Mouse (Mus musculus) heart, embryonic 14.5 days (tissue): Measurements from ENCODE around the gene Thap12. TPM values are rescaled to one million over a fixed set of nuclear protein-coding genes. Genes with fewer than 3 reads are reported as not detected.

Experiments
- ATAC-seq: fragments of 200-750 bp; cut with Nextera tagmentation; 2 replicates; pipeline ENCODE4 v1.8.0; 2017; ENCODE audit warnings: low read depth, moderate TSS enrichment; ENCODE audit not compliant: insufficient number of reproducible peaks, insufficient read depth, low FRiP score
- H3K27ac ChIP-seq, 2 experiments: fragments of 200-500 bp in 1 of 2; fragments of 300-500 bp in 1 of 2; sonication (generic) in 1 of 2; replicated peaks in 1 of 2; 2 replicates each; pipeline ENCODE4 v1.5.1; 2012 to 2014; ENCODE audit warnings: low read depth in 2 of 2, low read length in 2 of 2, control low read depth in 1 of 2, mild to moderate bottlenecking in 1 of 2, mixed read lengths in 1 of 2; ENCODE audit not compliant: control insufficient read depth in 1 of 2, insufficient read depth in 1 of 2
- H3K27me3 ChIP-seq: fragments of 300-500 bp; sonication (generic); 2 replicates; pipeline ENCODE4 v1.6.1; 2014; ENCODE audit warnings: mild to moderate bottlenecking, low read length, control low read depth; ENCODE audit not compliant: control insufficient read depth, insufficient read depth
- H3K36me3 ChIP-seq: fragments of 300-500 bp; sonication (generic); 2 replicates; pipeline ENCODE4 v1.6.1; 2014; ENCODE audit warnings: mild to moderate bottlenecking, control low read depth, low read length, mixed read lengths; ENCODE audit not compliant: control insufficient read depth, insufficient read depth
- H3K4me1 ChIP-seq, 2 experiments: fragments of 200-500 bp in 1 of 2; fragments of 300-500 bp in 1 of 2; sonication (generic) in 1 of 2; 2 replicates each; pipeline ENCODE4 v1.6.1; 2012 to 2014; ENCODE audit warnings: low read length in 2 of 2, control low read depth in 1 of 2, mixed read lengths in 1 of 2; ENCODE audit not compliant: control insufficient read depth in 2 of 2, insufficient read depth in 2 of 2
- H3K4me2 ChIP-seq: fragments of 300-500 bp; sonication (generic); 2 replicates; pipeline ENCODE4 v1.6.1; 2014; ENCODE audit warnings: mild to moderate bottlenecking, low read length
- H3K4me3 ChIP-seq, 2 experiments: fragments of 200-500 bp in 1 of 2; fragments of 300-500 bp in 1 of 2; sonication (generic) in 1 of 2; 2 replicates each; pipeline ENCODE4 v1.5.1; 2012 to 2014; ENCODE audit warnings: low read length in 2 of 2, mild to moderate bottlenecking in 2 of 2, control low read depth in 1 of 2, low read depth in 1 of 2, moderate library complexity in 1 of 2; ENCODE audit not compliant: control insufficient read depth in 1 of 2, insufficient read depth in 1 of 2
- H3K9ac ChIP-seq: fragments of 300-500 bp; sonication (generic); 2 replicates; pipeline ENCODE4 v1.6.1; 2014; ENCODE audit warnings: mild to moderate bottlenecking, low read length
- H3K9me3 ChIP-seq: fragments of 300-500 bp; sonication (generic); 2 replicates; pipeline ENCODE4 v1.6.1; 2016; ENCODE audit warnings: low read length, control low read depth; ENCODE audit not compliant: control insufficient read depth
- WGBS: fragments of 180-500 bp; shearing (Covaris S2); extraction: QIAGEN DNeasy Blood & Tissue Kit; methylation state at CpG from one replicate; pipeline ENCODE4 v1.1.7; 2014; 5-methylcytosine and 5-hydroxymethylcytosine counted together
- polyA plus RNA-seq: library from polyadenylated mRNA; unstranded; fragments of >200 nt; fragmentation: Nextera tagmentation; extraction: Ambion mirVana; gene quantifications from 2 replicates; pipeline ENCODE4 v1.2.1, GENCODE M21; 2014

Gene Thap12
- polyA plus RNA-seq, 1 experiment from 2014 or later = 44.9 TPM

GRCm38 (mm10) chr7:98733958-98734357 is 31.1 kb downstream of the Thap12 start:
- Histone ChIP-seq H3K27ac (no peak overlapping the region), H3K9me3 (no peaks in the 10 kb centered on the region), H3K4me1 (peaks cover 9% of the 10 kb centered on the region in 2 experiments; a peak in 3 of 4 replicates), H3K9ac (no peak overlapping the region), H3K4me3 (no peak overlapping the region), H3K36me3 (no peaks in the 10 kb centered on the region), H3K27me3 (0 out of 2 replicates have a peak, but pooled peaks cover 9% of the 10 kb centered on the region), H3K4me2 (no peak overlapping the region)
- WGBS = 89% methylated on average over 4 of the region's 4 CpGs
- no peak for ATAC-seq

- peak overlapping the region; percentile 16 for H3K4me2 ChIP-seq
- H3K27me3 ChIP-seq = peaks cover 6% of the 10 kb centered on the region; the same call in 1 of the 2 replicates
- H3K4me3 ChIP-seq = 0 out of 4 replicates have a peak overlapping the region, but pooled peaks of 1 of the 2 experiments have one; percentile 2
- peak; percentile 74 for ATAC-seq
- H3K9ac ChIP-seq = no peak overlapping the region
- peak overlapping the region in 1 of 2 experiments; percentile 30; a peak in 2 of 4 replicates for H3K27ac ChIP-seq
- 20% methylated on average over 10 of the region's 10 CpGs for WGBS
- no peaks in the 10 kb centered on the region for H3K9me3 ChIP-seq
- peaks cover 8 to 9% of the 10 kb centered on the region in 2 experiments; a peak in 3 of 4 replicates for H3K4me1 ChIP-seq
- no peaks in the 10 kb centered on the region for H3K36me3 ChIP-seq
Measured at GRCm38 (mm10) chr7:98734876-98735275, 32.0 kb downstream of the Thap12 start.

GRCm38 (mm10) chr7:98736780-98737550 is 34.1 kb downstream of the Thap12 start:
- H3K9me3 ChIP-seq = no peaks in the 10 kb centered on the region
- H3K4me1 ChIP-seq = peaks cover 4 to 9% of the 10 kb centered on the region in 2 experiments; a peak in 2 of 4 replicates
- no peak overlapping the region for H3K4me3 ChIP-seq
- peaks cover 6% of the 10 kb centered on the region; the same call in 1 of the 2 replicates for H3K27me3 ChIP-seq
- H3K27ac ChIP-seq = no peak overlapping the region
- no peak for ATAC-seq
- no peak overlapping the region for H3K4me2 ChIP-seq
- no peaks in the 10 kb centered on the region for H3K36me3 ChIP-seq
- WGBS = 67% methylated on average over 7 of the region's 7 CpGs
- no peak overlapping the region for H3K9ac ChIP-seq

- H3K4me3 ChIP-seq = no peak overlapping the region
- no peak overlapping the region for H3K9ac ChIP-seq
- H3K27me3 ChIP-seq = peaks cover 6% of the 10 kb centered on the region; the same call in 1 of the 2 replicates
- H3K36me3 ChIP-seq = no peaks in the 10 kb centered on the region
- H3K27ac ChIP-seq = no peak overlapping the region
- no peak for ATAC-seq
- H3K4me1 ChIP-seq = peaks cover under 1 to 1% of the 10 kb centered on the region in 2 experiments; a peak in 1 of 4 replicates
- no peaks in the 10 kb centered on the region for H3K9me3 ChIP-seq
- 17% methylated on average over 5 of the region's 5 CpGs for WGBS
- H3K4me2 ChIP-seq = no peak overlapping the region
Measured at GRCm38 (mm10) chr7:98740363-98740762, 37.5 kb downstream of the Thap12 start.

GRCm38 (mm10) chr7:98743312-98743711 is 40.4 kb downstream of the Thap12 start:
- Histone ChIP-seq H3K36me3 (no peaks in the 10 kb centered on the region), H3K27me3 (no peaks in the 10 kb centered on the region; the same call in 1 of the 2 replicates), H3K27ac (no peak overlapping the region), H3K4me1 (no peaks in the 10 kb centered on the region), H3K4me2 (no peak overlapping the region), H3K9me3 (no peaks in the 10 kb centered on the region), H3K9ac (no peak overlapping the region), H3K4me3 (no peak overlapping the region)
- WGBS = 13% methylated on average over 3 of the region's 3 CpGs
- ATAC-seq = no peak

GRCm38 (mm10) chr7:98750404-98750803 is 47.5 kb downstream of the Thap12 start:
- no peaks in the 10 kb centered on the region for H3K9me3 ChIP-seq
- peaks cover 24 to 31% of the 10 kb centered on the region in 2 experiments for H3K4me1 ChIP-seq
- no peak overlapping the region for H3K4me3 ChIP-seq
- H3K27ac ChIP-seq = no peak overlapping the region
- H3K9ac ChIP-seq = no peak overlapping the region
- ATAC-seq = no peak; the same call in 1 of the 2 replicates
- no peaks in the 10 kb centered on the region for H3K36me3 ChIP-seq
- no peak overlapping the region for H3K4me2 ChIP-seq
- 51% methylated on average over 10 of the region's 10 CpGs for WGBS
- H3K27me3 ChIP-seq = no peaks in the 10 kb centered on the region

GRCm38 (mm10) chr7:98752680-98753079 is 49.8 kb downstream of the Thap12 start:
- Histone ChIP-seq H3K4me3 (no peak overlapping the region), H3K4me1 (peaks cover 24 to 33% of the 10 kb centered on the region in 2 experiments), H3K9me3 (no peaks in the 10 kb centered on the region), H3K27me3 (no peaks in the 10 kb centered on the region), H3K36me3 (no peaks in the 10 kb centered on the region), H3K9ac (no peak overlapping the region), H3K4me2 (no peak overlapping the region), H3K27ac (peak overlapping the region in 1 of 2 experiments; percentile 60; a peak in 2 of 4 replicates)
- 50% methylated on average over 8 of the region's 8 CpGs for WGBS
- ATAC-seq = peak; percentile 38; the same call in 1 of the 2 replicates
